ENCODE assay signal across 23 mouse cellular contexts in genomic region chr7:128998759-128999158, GRCm38 (mm10).
"Had no signal": no experiment of that assay in that cellular context is flagged by ENCODE, and none has a peak within 500 bp of the region (broad histone marks: within the 10 kb centered on the region; RNA-seq: fewer than 3 reads in every experiment).

No protein-coding gene starts in this region.

- ATAC-seq: forebrain, postnatal 0 days; hindbrain, postnatal 0 days; intestine, embryonic 16.5 days had no signal

- H3K4me3 ChIP-seq: heart, adult 2 months; heart, embryonic 13.5 days; heart, embryonic 15.5 days; hindbrain, embryonic 13.5 days; hindbrain, embryonic 15.5 days; kidney, embryonic 15.5 days; limb, embryonic 13.5 days; limb, embryonic 15.5 days had no signal

- H3K27ac ChIP-seq: heart, adult 2 months; heart, embryonic 13.5 days; heart, embryonic 15.5 days; hindbrain, embryonic 13.5 days; hindbrain, embryonic 15.5 days; hindbrain, postnatal 0 days; kidney, embryonic 15.5 days; kidney, postnatal 0 days; limb, embryonic 13.5 days; limb, embryonic 15.5 days had no signal

- DNase-seq: gastrocnemius, postnatal 14 days; gastrocnemius, postnatal 36 days; heart, adult 2 months; heart, postnatal 14 days; heart, postnatal 36 days; kidney, adult 11 months; kidney, adult 2 months; kidney, adult 9 months; kidney, postnatal 14 days; kidney, postnatal 36 days; layer of hippocampus, adult 9-11 months; layer of hippocampus, postnatal 36 days had no signal

- H3K9ac ChIP-seq: forebrain, postnatal 0 days; heart, embryonic 13.5 days; heart, embryonic 15.5 days; hindbrain, embryonic 13.5 days; hindbrain, embryonic 15.5 days; kidney, embryonic 15.5 days; limb, embryonic 13.5 days; limb, embryonic 15.5 days had no signal

- H3K27me3 ChIP-seq: heart, embryonic 13.5 days; heart, embryonic 15.5 days; hindbrain, embryonic 13.5 days; hindbrain, embryonic 15.5 days; kidney, embryonic 15.5 days; limb, embryonic 13.5 days; limb, embryonic 15.5 days had no signal

- H3K36me3 ChIP-seq: heart, embryonic 13.5 days; heart, embryonic 15.5 days; hindbrain, embryonic 13.5 days; hindbrain, embryonic 15.5 days; kidney, embryonic 15.5 days; limb, embryonic 13.5 days; limb, embryonic 15.5 days had no signal

- H3K4me1 ChIP-seq: heart, embryonic 13.5 days; heart, embryonic 15.5 days; hindbrain, embryonic 13.5 days; hindbrain, embryonic 15.5 days; kidney, embryonic 15.5 days; limb, embryonic 13.5 days; limb, embryonic 15.5 days had no signal

- H3K9me3 ChIP-seq: heart, embryonic 13.5 days; heart, embryonic 15.5 days; hindbrain, embryonic 13.5 days; hindbrain, embryonic 15.5 days; kidney, embryonic 15.5 days; limb, embryonic 13.5 days; limb, embryonic 15.5 days had no signal

- H3K4me2 ChIP-seq: heart, embryonic 13.5 days; heart, embryonic 15.5 days; hindbrain, embryonic 13.5 days; hindbrain, embryonic 15.5 days; kidney, embryonic 15.5 days; limb, embryonic 13.5 days; limb, embryonic 15.5 days had no signal
